Mouse (Mus musculus) CD4-positive, CD25-positive, alpha-beta regulatory T cell, adult 4 months (primary cell): ENCODE data around the gene Fcgr3. TPM values are rescaled to one million over a fixed set of nuclear protein-coding genes. Genes with fewer than 3 reads are reported as not detected.
A peak's percentile ranks its signal among the peaks of the same experiment; 100 is the strongest.
"Not testable (repeated sequence)": the region's sequence is repeated elsewhere in the genome, so short reads cannot be mapped to it uniquely, and the experiment has no call there.

Experiments used
- ATAC-seq: one replicate; pipeline ENCODE4 v1.8.0; 2017
- polyA plus RNA-seq, 2 experiments: library from polyadenylated mRNA; unstranded; fragments of 100-300 nt; shearing (Covaris generic); gene quantifications; one replicate each; pipeline ENCODE4 v1.2.1; 2017

Gene Fcgr3
- polyA plus RNA-seq, 2 experiments from 2014 or later = not detected

GRCm38 (mm10) chr1:171081512-171082231 is 16.9 kb upstream of the Fcgr3 start:
- peak; percentile 8 for ATAC-seq

- not testable (repeated sequence) for ATAC-seq
Observed at GRCm38 (mm10) chr1:171079825-171080224, 15.1 kb upstream of the Fcgr3 start.

GRCm38 (mm10) chr1:171079345-171079744 is 14.6 kb upstream of the Fcgr3 start:
- not testable (repeated sequence) for ATAC-seq

DNA sequence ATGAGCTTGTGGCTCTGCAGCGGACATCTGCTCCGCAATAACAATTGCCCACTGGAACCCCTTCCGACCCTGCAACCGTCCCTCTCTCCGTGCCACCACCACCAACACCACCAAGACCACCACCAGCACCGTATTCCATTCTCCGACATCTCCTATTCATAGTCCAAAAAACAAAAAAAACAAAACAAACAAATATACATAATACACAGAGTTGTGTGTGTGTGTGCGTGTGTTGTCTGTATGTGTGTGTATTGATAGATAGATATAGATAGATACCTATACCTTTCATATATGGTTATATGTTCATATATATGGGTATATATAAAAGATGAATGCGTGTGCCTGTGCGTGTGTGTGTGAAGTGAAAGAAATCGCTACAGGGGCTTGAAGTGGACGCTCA is 13.7 kb upstream of the Fcgr3 start:
- ATAC-seq = not testable (repeated sequence)

GRCm38 (mm10) chr1:171077955-171078354 is 13.2 kb upstream of the Fcgr3 start:
- ATAC-seq = peak; percentile 20

GRCm38 (mm10) chr1:171077192-171077591 is 12.5 kb upstream of the Fcgr3 start:
- ATAC-seq = not testable (repeated sequence)

GRCm38 (mm10) chr1:171076176-171076575 is 11.4 kb upstream of the Fcgr3 start:
- not testable (repeated sequence) for ATAC-seq

DNA sequence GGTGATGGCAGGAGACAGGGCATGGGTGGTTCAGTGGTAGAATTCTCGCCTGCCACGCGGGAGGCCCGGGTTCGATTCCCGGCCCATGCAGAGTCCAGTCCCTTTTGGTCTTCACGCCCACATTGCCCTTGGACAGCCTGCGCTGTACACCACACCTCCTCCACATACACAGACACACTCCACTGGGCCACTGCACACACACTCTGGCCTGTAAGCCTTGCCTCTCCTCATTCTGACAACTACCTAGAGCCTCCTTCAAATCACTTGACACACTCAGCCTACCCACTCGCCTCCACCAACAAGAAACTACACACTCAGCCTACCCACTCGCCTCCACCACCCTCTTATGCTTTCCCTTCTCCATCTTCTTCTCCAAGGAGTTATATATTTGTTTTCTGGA is 9.5 kb upstream of the Fcgr3 start:
- ATAC-seq = not testable (repeated sequence)

DNA sequence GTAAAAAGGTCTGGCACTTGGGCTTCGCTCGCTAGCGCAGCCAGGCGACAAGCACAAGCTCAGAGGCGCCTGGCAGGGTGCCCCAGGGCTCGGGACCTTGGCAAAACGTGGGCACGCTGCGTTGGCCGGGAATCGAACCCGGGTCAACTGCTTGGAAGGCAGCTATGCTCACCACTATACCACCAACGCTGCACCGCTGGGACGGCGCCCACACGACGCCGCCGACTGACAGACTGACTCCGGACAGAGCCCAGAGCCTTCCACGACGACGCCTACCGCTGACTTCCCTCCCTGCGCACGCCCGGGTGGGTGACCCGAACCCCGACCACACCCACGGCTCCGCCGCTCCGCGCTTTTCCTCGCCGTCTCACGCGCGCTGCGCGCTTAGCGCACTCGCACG is 7.5 kb upstream of the Fcgr3 start:
- peak; percentile 11 for ATAC-seq

DNA sequence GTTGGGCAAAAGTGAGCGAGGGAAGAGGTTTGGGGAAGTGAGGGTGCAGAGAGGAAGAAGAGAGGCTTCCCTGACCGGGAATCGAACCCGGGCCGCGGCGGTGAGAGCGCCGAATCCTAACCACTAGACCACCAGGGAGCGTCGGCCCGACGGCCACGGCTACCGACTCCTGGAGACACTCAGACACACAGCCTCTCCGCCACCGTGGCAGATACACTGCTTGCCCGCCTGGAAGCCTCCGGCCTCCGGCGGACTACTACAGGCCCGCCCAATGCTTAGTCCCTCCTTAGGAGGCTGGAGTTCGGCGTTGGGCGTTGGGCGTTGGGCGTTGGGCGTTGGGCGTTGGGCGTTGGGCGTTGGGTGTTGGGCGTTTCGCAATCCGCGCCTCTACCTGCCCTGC is 7.0 kb upstream of the Fcgr3 start:
- ATAC-seq = peak; percentile 21

DNA sequence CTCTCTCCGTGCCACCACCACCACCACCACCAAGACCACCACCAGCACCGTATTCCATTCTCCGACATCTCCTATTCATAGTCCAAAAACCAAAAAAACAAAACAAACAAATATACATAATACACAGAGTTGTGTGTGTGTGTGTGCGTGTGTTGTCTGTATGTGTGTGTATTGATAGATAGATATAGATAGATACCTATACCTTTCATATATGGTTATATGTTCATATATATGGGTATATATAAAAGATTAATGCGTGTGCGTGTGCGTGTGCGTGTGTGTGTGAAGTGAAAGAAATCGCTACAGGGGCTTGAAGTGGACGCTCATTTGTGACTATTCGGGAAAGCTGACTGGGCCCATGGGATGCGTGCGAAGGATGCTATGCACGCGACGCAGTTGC is 6.1 kb upstream of the Fcgr3 start:
- ATAC-seq = not testable (repeated sequence)

- not testable (repeated sequence) for ATAC-seq
Observed at GRCm38 (mm10) chr1:171069508-171069907, 4.8 kb upstream of the Fcgr3 start.

DNA sequence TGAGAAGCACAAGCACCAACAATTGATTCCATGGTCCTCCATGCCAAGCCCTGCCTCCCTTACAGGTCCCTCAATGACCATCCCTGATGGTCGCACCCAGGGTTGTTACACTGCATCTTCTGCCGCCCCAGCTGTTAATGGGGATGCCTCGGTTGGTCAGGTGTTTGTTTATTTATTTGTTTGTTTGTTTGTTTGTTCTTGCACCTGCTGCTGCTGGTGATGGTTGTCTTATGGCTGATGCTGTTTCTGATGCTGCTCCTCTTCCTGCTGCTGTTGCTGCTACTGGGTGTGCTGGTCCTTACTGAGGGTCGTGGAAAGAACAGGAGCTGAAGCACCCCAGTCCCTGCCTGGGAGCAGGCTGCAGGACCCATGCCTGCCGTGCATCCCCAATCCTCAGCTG is 3.2 kb upstream of the Fcgr3 start:
- not testable (repeated sequence) for ATAC-seq

- not testable (repeated sequence) for ATAC-seq
Observed at GRCm38 (mm10) chr1:171066583-171066982, 1.8 kb upstream of the Fcgr3 start.

- ATAC-seq = peak; percentile 19
Observed at GRCm38 (mm10) chr1:171065768-171066167, 1.0 kb upstream of the Fcgr3 start.

DNA sequence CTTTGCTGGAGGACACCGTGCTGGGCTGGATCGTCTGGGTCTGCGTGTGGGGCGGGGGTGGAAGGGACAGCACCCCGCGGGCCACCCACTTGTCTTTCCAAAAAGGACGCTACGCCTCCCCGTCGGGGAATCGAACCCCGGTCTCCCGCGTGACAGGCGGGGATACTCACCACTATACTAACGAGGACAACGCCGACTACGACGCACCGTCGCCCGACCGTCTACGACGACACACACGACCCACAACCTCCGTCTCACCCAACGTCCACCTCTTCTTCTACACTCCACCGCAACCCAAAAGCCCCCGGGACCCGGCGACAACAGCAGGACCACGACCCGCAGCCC is 480 bp upstream of the Fcgr3 start:
- ATAC-seq = peak; percentile 22

GRCm38 (mm10) chr1:171063569-171064490 is 905 bp downstream of the Fcgr3 start:
- ATAC-seq = peak; percentile 24

DNA sequence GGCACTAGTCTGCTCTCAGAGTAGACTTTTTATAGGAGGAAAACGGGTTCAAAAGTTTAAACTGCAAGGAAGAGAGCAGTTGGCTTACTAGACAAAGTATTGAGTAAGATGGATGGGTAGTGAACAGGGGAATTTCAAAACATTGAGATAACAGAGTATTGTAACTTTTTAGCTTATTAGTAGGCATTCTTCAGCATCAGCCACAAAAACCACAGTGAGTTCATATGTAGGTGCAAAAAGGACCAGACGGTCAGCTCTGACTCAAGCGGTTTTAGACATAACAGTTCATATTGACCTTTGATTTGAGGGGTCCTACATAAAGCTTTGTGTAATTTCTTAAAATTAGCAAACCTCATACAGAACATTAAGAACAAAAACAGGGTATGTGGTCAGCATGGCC is 3.2 kb downstream of the Fcgr3 start:
- no peak for ATAC-seq

DNA sequence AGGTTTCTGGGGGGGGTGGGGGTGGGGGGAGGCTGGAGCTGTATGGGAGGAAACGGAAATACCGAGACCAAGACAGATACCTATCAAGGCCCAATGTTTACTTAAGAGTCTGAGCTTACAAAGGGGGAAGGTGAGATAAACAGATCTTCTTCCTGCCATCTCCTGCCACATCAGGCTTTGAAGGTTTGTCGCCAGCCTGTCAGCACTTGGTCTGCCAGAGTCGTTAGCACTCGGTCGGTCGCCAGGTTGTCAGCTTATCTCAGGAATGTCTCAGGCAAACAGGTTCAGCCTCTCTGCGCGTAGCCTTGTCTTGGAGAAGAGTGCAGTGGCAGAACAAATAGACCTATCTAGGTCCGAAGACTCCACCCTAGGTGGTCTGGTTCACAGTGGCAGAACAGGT is 4.3 kb downstream of the Fcgr3 start:
- peak; percentile 75 for ATAC-seq

GRCm38 (mm10) chr1:171059203-171059602 is 5.5 kb downstream of the Fcgr3 start:
- ATAC-seq = no peak

- ATAC-seq = no peak
Observed at GRCm38 (mm10) chr1:171057253-171057652, 7.5 kb downstream of the Fcgr3 start.

DNA sequence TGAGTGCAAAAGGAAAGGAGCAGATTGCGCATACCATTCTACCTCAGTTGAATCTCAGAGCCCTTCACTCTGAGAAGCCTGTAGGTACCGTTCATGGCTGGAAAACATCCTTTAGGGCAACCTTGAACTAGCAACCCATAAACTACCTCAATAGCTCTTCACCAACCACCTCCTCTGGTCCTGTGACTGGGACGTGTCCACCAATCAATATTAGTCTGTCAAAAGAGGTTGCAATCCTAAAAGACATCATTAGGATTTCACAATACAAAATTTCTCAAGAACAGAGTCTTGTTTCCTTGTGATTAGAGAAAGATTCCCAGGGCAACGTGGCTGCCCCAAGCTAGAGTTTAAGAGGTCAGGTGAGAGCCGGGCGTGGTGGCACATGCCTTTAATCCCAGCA is 11.4 kb downstream of the Fcgr3 start:
- no peak for ATAC-seq

- ATAC-seq = no peak
Observed at GRCm38 (mm10) chr1:171050774-171051173, 14.0 kb downstream of the Fcgr3 start.

DNA sequence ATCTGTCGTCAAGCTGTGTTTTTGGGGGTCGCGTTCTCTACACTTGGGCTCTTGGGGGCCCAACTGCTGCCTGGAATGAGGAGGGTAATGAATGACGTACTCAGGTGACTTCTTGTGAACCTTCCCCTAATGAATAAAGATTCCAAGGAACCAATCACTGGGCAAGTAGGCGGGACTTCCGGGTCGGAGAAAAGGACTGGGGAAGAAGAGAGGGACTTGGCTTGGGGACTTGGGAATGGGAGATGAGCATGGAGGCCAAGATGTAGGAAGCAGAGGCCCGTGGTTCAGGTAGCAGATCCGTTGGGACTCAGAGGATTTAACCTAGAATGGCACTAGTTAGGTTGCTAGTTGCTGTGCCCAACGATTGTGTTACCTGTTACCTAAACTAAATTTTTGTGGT is 15.5 kb downstream of the Fcgr3 start:
- ATAC-seq = no peak
